Comparison of ENCODE assay signal across 19 mouse cellular contexts in genomic region chr12:4356834-4357445, GRCm38 (mm10).
DNase-seq lines count a peak whose midpoint lies in the region; ATAC-seq lines count a peak whose summit lies in the region.
"Had no signal": no experiment of that assay in that cellular context is flagged by ENCODE, and none has a peak within 500 bp of the region (broad histone marks: within the 10 kb centered on the region; RNA-seq: fewer than 3 reads in every experiment).

No protein-coding gene starts in this region.

- no peak overlapping the region for H3K9ac ChIP-seq in midbrain, embryonic 11.5 days (ENCODE audit: low read length)
- H3K9ac ChIP-seq in midbrain, embryonic 16.5 days (ENCODE audit: low read depth, low read length): no peak overlapping the region
- H3K9ac ChIP-seq: hindbrain, embryonic 15.5 days; limb, embryonic 13.5 days had no signal

- no peak overlapping the region for H3K4me3 ChIP-seq in midbrain, embryonic 11.5 days (ENCODE audit: low read depth, low read length)
- no peak overlapping the region for H3K4me3 ChIP-seq in midbrain, embryonic 16.5 days (ENCODE audit: low read depth, low read length)
- H3K4me3 ChIP-seq: erythroblast, embryonic 14.5 days; hindbrain, embryonic 15.5 days; limb, embryonic 13.5 days; megakaryocyte, embryonic 14.5 days had no signal

- no peaks in the 10 kb centered on the region for H3K9me3 ChIP-seq in midbrain, embryonic 11.5 days (ENCODE audit: control insufficient read depth, low read length)
- no peaks in the 10 kb centered on the region for H3K9me3 ChIP-seq in midbrain, embryonic 16.5 days (replicated peaks; ENCODE audit: control insufficient read depth, low read length, poor library complexity, severe bottlenecking)
- H3K9me3 ChIP-seq: hindbrain, embryonic 15.5 days; limb, embryonic 13.5 days; megakaryocyte, embryonic 14.5 days had no signal

- H3K27me3 ChIP-seq in midbrain, embryonic 11.5 days (ENCODE audit: control insufficient read depth, insufficient read depth, low read length): no peaks in the 10 kb centered on the region
- H3K27me3 ChIP-seq in midbrain, embryonic 16.5 days (ENCODE audit: control insufficient read depth, insufficient read depth, low read depth, low read length): no peaks in the 10 kb centered on the region
- H3K27me3 ChIP-seq: hindbrain, embryonic 15.5 days; limb, embryonic 13.5 days; megakaryocyte, embryonic 14.5 days had no signal

- H3K4me2 ChIP-seq in midbrain, embryonic 11.5 days: no peak overlapping the region
- no peak overlapping the region for H3K4me2 ChIP-seq in midbrain, embryonic 16.5 days (ENCODE audit: low read length)
- H3K4me2 ChIP-seq: hindbrain, embryonic 15.5 days; limb, embryonic 13.5 days had no signal

- 91% methylated on average over 5 of the region's 5 CpGs for WGBS in midbrain, embryonic 11.5 days
- 90% methylated on average over 5 of the region's 5 CpGs for WGBS in midbrain, embryonic 16.5 days

- ATAC-seq in midbrain, embryonic 11.5 days (ENCODE audit: low FRiP score): no peak
- ATAC-seq in midbrain, embryonic 16.5 days: no peak
- ATAC-seq: activated CD4-positive, CD25-positive, alpha-beta regulatory T cell, adult 4 months; forebrain, embryonic 16.5 days; intestine, embryonic 16.5 days had no signal

- H3K36me3 ChIP-seq in midbrain, embryonic 11.5 days (ENCODE audit: control insufficient read depth, insufficient read depth, low read length): no peaks in the 10 kb centered on the region
- H3K36me3 ChIP-seq in midbrain, embryonic 16.5 days (ENCODE audit: control insufficient read depth, insufficient read depth, low read length): no peaks in the 10 kb centered on the region

- DNase-seq in midbrain, embryonic 11.5 days (ENCODE audit: low spot score, missing footprints): peak; percentile 73
- DNase-seq in ES-CJ7 (ENCODE audit: low read depth, low spot score): peak; percentile 61
- DNase-seq in adrenal gland, adult 2 months: peak; percentile 59
- peak; percentile 8 for DNase-seq in gonadal fat pad, adult 2 months (ENCODE audit: low read depth)
- no peak for DNase-seq in kidney, postnatal 10 days
- DNase-seq in kidney, adult 11 months: no peak
- DNase-seq: cerebellum, adult 18-20 months; cerebellum, postnatal 36 days; lung, postnatal 14 days; right cerebral cortex, postnatal 14 days; thymus, postnatal 25 days had no signal

- H3K4me1 ChIP-seq in midbrain, embryonic 11.5 days (ENCODE audit: control insufficient read depth, insufficient read depth, low read length): no peaks in the 10 kb centered on the region; the same call in 1 of the 2 replicates
- H3K4me1 ChIP-seq in midbrain, embryonic 16.5 days (ENCODE audit: control insufficient read depth, insufficient read depth, low read length): no peaks in the 10 kb centered on the region
- H3K4me1 ChIP-seq: hindbrain, embryonic 15.5 days; limb, embryonic 13.5 days had no signal

- no peak overlapping the region for H3K27ac ChIP-seq in midbrain, embryonic 11.5 days (ENCODE audit: low read depth, low read length)
- no peak overlapping the region for H3K27ac ChIP-seq in midbrain, embryonic 16.5 days (ENCODE audit: low read length)
- H3K27ac ChIP-seq: hindbrain, embryonic 15.5 days; limb, embryonic 13.5 days had no signal

Comparison
In these comparisons a context has a peak if more than half of its experiments do, and no peak if none do; other contexts are left out.
1. DNase-seq: peak in midbrain, embryonic 11.5 days (single experiment), ES-CJ7 (single experiment), adrenal gland, adult 2 months (single experiment) and gonadal fat pad, adult 2 months (single experiment); none in kidney, postnatal 10 days (single experiment) and kidney, adult 11 months (single experiment).